Mouse (Mus musculus) MEL (cell line): ENCODE data around the gene Txndc12. TPM values are rescaled to one million over a fixed set of nuclear protein-coding genes. Genes with fewer than 3 reads are reported as not detected.

Experiments used
- DNase-seq: peaks from one replicate; pipeline ENCODE4 v3.0.0; 2011; ENCODE audit warnings: low read depth, low spot score
- H3K27ac ChIP-seq: 2 replicates; pipeline ENCODE4 v1.5.1; 2012; ENCODE audit warnings: low read depth, mild to moderate bottlenecking, control low read depth, low read length, moderate library complexity; ENCODE audit not compliant: control insufficient read depth
- H3K27me3 ChIP-seq, 2 experiments: fragments of 150-350 bp in 1 of 2; sonication (generic) in 1 of 2; 2 replicates each; pipeline ENCODE4 v1.6.1; 2012; ENCODE audit warnings: low read length in 2 of 2, mild to moderate bottlenecking in 2 of 2, improper control_type of control experiment in 1 of 2, moderate library complexity in 1 of 2; ENCODE audit not compliant: insufficient read depth in 2 of 2, control insufficient read depth in 1 of 2
- H3K36me3 ChIP-seq, 2 experiments: 2 replicates each; pipeline ENCODE4 v1.6.1; 2012 to 2014; ENCODE audit warnings: low read length in 2 of 2, improper control_type of control experiment in 1 of 2, inconsistent platforms in 1 of 2, mild to moderate bottlenecking in 1 of 2; ENCODE audit not compliant: insufficient read depth in 2 of 2, control insufficient read depth in 1 of 2
- H3K4me1 ChIP-seq, 2 experiments: fragments of 150-350 bp in 1 of 2; sonication (generic) in 1 of 2; 2 replicates each; pipeline ENCODE4 v1.6.1; 2012; ENCODE audit warnings: low read length in 2 of 2, improper control_type of control experiment in 1 of 2, mild to moderate bottlenecking in 1 of 2; ENCODE audit not compliant: insufficient read depth in 2 of 2, control insufficient read depth in 1 of 2
- H3K4me3 ChIP-seq, 2 experiments: fragments of 150-350 bp in 1 of 2; sonication (generic) in 1 of 2; 2 replicates each; pipeline ENCODE4 v1.5.1; 2012; ENCODE audit warnings: low read depth in 2 of 2, low read length in 2 of 2, mild to moderate bottlenecking in 2 of 2, moderate library complexity in 2 of 2, control low read depth in 1 of 2, improper control_type of control experiment in 1 of 2; ENCODE audit not compliant: control insufficient read depth in 1 of 2, insufficient read depth in 1 of 2
- H3K79me2 ChIP-seq: 2 replicates; pipeline ENCODE4 v1.6.1; 2012; ENCODE audit warnings: mild to moderate bottlenecking, low read length, moderate library complexity; ENCODE audit not compliant: control insufficient read depth, poor library complexity, insufficient read depth
- H3K9ac ChIP-seq: 2 replicates; pipeline ENCODE4 v1.6.1; 2012; ENCODE audit warnings: low read depth, mild to moderate bottlenecking, control low read depth, low read length, moderate library complexity; ENCODE audit not compliant: control insufficient read depth, poor library complexity, severe bottlenecking
- H3K9me3 ChIP-seq: fragments of 150-350 bp; sonication (generic); replicated peaks from 2 replicates; pipeline ENCODE4 v1.6.1; 2012; ENCODE audit warnings: mild to moderate bottlenecking, low read length, improper control_type of control experiment, moderate library complexity; ENCODE audit not compliant: insufficient read depth
- BHLHE40 ChIP-seq: IDR thresholded peaks from 2 replicates; pipeline ENCODE4 v1.6.1; 2012; ENCODE audit warnings: low read depth, mild to moderate bottlenecking, inconsistent platforms, low read length, improper control_type of control experiment, borderline replicate concordance
- CHD2 ChIP-seq: IDR thresholded peaks from 2 replicates; pipeline ENCODE4 v1.6.1; 2011; ENCODE audit warnings: low read length, improper control_type of control experiment
- CTCF ChIP-seq, 3 experiments: IDR thresholded peaks in 2 of 3; conservative IDR thresholded peaks in 1 of 3; 2 replicates each; pipeline ENCODE4 v1.5.1; 2011 to 2012; ENCODE audit warnings: low read length in 3 of 3, low read depth in 2 of 3, mild to moderate bottlenecking in 2 of 3, improper control_type of control experiment in 1 of 3, inconsistent platforms in 1 of 3, mixed read lengths in 1 of 3, moderate library complexity in 1 of 3; ENCODE audit not compliant: control insufficient read depth in 1 of 3, insufficient read depth in 1 of 3, poor library complexity in 1 of 3, severe bottlenecking in 1 of 3
- E2F4 ChIP-seq: IDR thresholded peaks from 2 replicates; pipeline ENCODE4 v1.6.1; 2011; ENCODE audit warnings: low read depth, low read length, improper control_type of control experiment, borderline replicate concordance
- ELF1 ChIP-seq: IDR thresholded peaks from 2 replicates; pipeline ENCODE4 v1.6.1; 2014; ENCODE audit warnings: low read depth, mild to moderate bottlenecking, inconsistent platforms, low read length, improper control_type of control experiment, moderate library complexity
- EP300 ChIP-seq, 2 experiments: IDR thresholded peaks; 2 replicates each; pipeline ENCODE4 v1.6.1; 2011; ENCODE audit warnings: improper control_type of control experiment in 2 of 2, low read length in 2 of 2, low read depth in 1 of 2, mild to moderate bottlenecking in 1 of 2
- ETS1 ChIP-seq: IDR thresholded peaks from 2 replicates; pipeline ENCODE4 v1.6.1; 2012; ENCODE audit warnings: low read depth, mild to moderate bottlenecking, inconsistent platforms, low read length, improper control_type of control experiment, moderate library complexity
- GABPA ChIP-seq: IDR thresholded peaks from 2 replicates; pipeline ENCODE4 v1.6.1; 2012; ENCODE audit warnings: low read depth, mild to moderate bottlenecking, inconsistent platforms, low read length, improper control_type of control experiment, moderate library complexity
- GATA1 ChIP-seq: IDR thresholded peaks from 2 replicates; pipeline ENCODE4 v1.6.1; 2011; ENCODE audit warnings: low read depth, low read length, improper control_type of control experiment
- HCFC1 ChIP-seq: IDR thresholded peaks from 2 replicates; pipeline ENCODE4 v1.6.1; 2012; ENCODE audit warnings: low read depth, mild to moderate bottlenecking, inconsistent platforms, low read length, improper control_type of control experiment, moderate library complexity
- JUND ChIP-seq: IDR thresholded peaks from 2 replicates; pipeline ENCODE4 v1.6.1; 2011; ENCODE audit warnings: low read depth, mild to moderate bottlenecking, improper control_type of control experiment, low read length
- KAT2A ChIP-seq: conservative IDR thresholded peaks from 2 replicates; pipeline ENCODE4 v1.6.1; 2012; ENCODE audit warnings: low read depth, low read length, improper control_type of control experiment, inconsistent platforms
- MAFK ChIP-seq: IDR thresholded peaks from 2 replicates; pipeline ENCODE4 v1.6.1; 2011; ENCODE audit warnings: low read depth, mild to moderate bottlenecking, low read length, improper control_type of control experiment, borderline replicate concordance
- MAX ChIP-seq: IDR thresholded peaks from 2 replicates; pipeline ENCODE4 v1.6.1; 2011; ENCODE audit warnings: low read length, improper control_type of control experiment
- MAZ ChIP-seq: IDR thresholded peaks from 2 replicates; pipeline ENCODE4 v1.6.1; 2012; ENCODE audit warnings: low read depth, mild to moderate bottlenecking, inconsistent platforms, low read length, improper control_type of control experiment
- MEF2A ChIP-seq: IDR thresholded peaks from 2 replicates; pipeline ENCODE4 v1.6.1; 2014; ENCODE audit warnings: low read depth, mild to moderate bottlenecking, inconsistent platforms, low read length, improper control_type of control experiment; ENCODE audit not compliant: poor library complexity, insufficient replicate concordance, severe bottlenecking; ENCODE audit errors: extremely low read depth
- MXI1 ChIP-seq: IDR thresholded peaks from 2 replicates; pipeline ENCODE4 v1.6.1; 2011; ENCODE audit warnings: mild to moderate bottlenecking, low read depth, low read length, improper control_type of control experiment
- MYB ChIP-seq: IDR thresholded peaks from 2 replicates; pipeline ENCODE4 v1.6.1; 2011; ENCODE audit warnings: mild to moderate bottlenecking, low read depth, low read length, improper control_type of control experiment
- MYC ChIP-seq: IDR thresholded peaks from 2 replicates; pipeline ENCODE4 v1.6.1; 2011; ENCODE audit warnings: low read depth, mild to moderate bottlenecking, low read length, improper control_type of control experiment, moderate library complexity
- NELFE ChIP-seq: IDR thresholded peaks from 2 replicates; pipeline ENCODE4 v1.6.1; 2011; ENCODE audit warnings: low read depth, low read length, improper control_type of control experiment
- NRF1 ChIP-seq: IDR thresholded peaks from 2 replicates; pipeline ENCODE4 v1.6.1; 2014; ENCODE audit warnings: low read depth, mild to moderate bottlenecking, inconsistent platforms, low read length, improper control_type of control experiment, moderate library complexity; ENCODE audit not compliant: poor library complexity, insufficient read depth, severe bottlenecking
- POLR2A ChIP-seq, 2 experiments: IDR thresholded peaks; 2 replicates each; pipeline ENCODE4 v1.6.1; 2011 to 2012; ENCODE audit warnings: low read length in 2 of 2, mild to moderate bottlenecking in 2 of 2, control low read depth in 1 of 2, improper control_type of control experiment in 1 of 2, low read depth in 1 of 2, moderate library complexity in 1 of 2; ENCODE audit not compliant: control insufficient read depth in 1 of 2, insufficient read depth in 1 of 2, poor library complexity in 1 of 2
- POLR2AphosphoS2 ChIP-seq: IDR thresholded peaks from 2 replicates; pipeline ENCODE4 v1.6.1; 2011; ENCODE audit warnings: low read length, improper control_type of control experiment
- POLR2AphosphoS5 ChIP-seq: IDR thresholded peaks from 2 replicates; pipeline ENCODE4 v1.6.1; 2012; ENCODE audit warnings: low read depth, borderline replicate concordance, mild to moderate bottlenecking, inconsistent platforms, low read length, moderate library complexity, mixed read lengths
- RAD21 ChIP-seq: IDR thresholded peaks from 2 replicates; pipeline ENCODE4 v1.6.1; 2011; ENCODE audit warnings: mild to moderate bottlenecking, low read depth, low read length, improper control_type of control experiment
- RCOR1 ChIP-seq: IDR thresholded peaks from 2 replicates; pipeline ENCODE4 v1.6.1; 2012; ENCODE audit warnings: low read depth, mild to moderate bottlenecking, inconsistent platforms, low read length, improper control_type of control experiment
- SIN3A ChIP-seq: IDR thresholded peaks from 2 replicates; pipeline ENCODE4 v1.6.1; 2012; ENCODE audit warnings: low read length, improper control_type of control experiment, inconsistent platforms
- SMC3 ChIP-seq: IDR thresholded peaks from 2 replicates; pipeline ENCODE4 v1.6.1; 2011; ENCODE audit warnings: low read depth, low read length, improper control_type of control experiment
- TAL1 ChIP-seq: IDR thresholded peaks from 2 replicates; pipeline ENCODE4 v1.6.1; 2012; ENCODE audit warnings: mild to moderate bottlenecking, inconsistent platforms, low read length, moderate library complexity, mixed read lengths
- TBP ChIP-seq: IDR thresholded peaks from 2 replicates; pipeline ENCODE4 v1.8.0; 2011; ENCODE audit warnings: low read depth, low read length, improper control_type of control experiment
- TCF12 ChIP-seq: IDR thresholded peaks from 2 replicates; pipeline ENCODE4 v1.6.1; 2014; ENCODE audit warnings: low read depth, mild to moderate bottlenecking, inconsistent platforms, low read length, improper control_type of control experiment, moderate library complexity
- UBTF ChIP-seq: IDR thresholded peaks from 2 replicates; pipeline ENCODE4 v1.6.1; 2012; ENCODE audit warnings: low read depth, mild to moderate bottlenecking, inconsistent platforms, low read length, improper control_type of control experiment, moderate library complexity, borderline replicate concordance; ENCODE audit not compliant: insufficient read depth
- USF1 ChIP-seq: IDR thresholded peaks from 2 replicates; pipeline ENCODE4 v1.6.1; 2014; ENCODE audit warnings: low read depth, mild to moderate bottlenecking, inconsistent platforms, low read length, improper control_type of control experiment, moderate library complexity
- USF2 ChIP-seq, 2 experiments: IDR thresholded peaks; 2 replicates each; pipeline ENCODE4 v1.6.1; 2011 to 2012; ENCODE audit warnings: improper control_type of control experiment in 2 of 2, low read length in 2 of 2, borderline replicate concordance in 1 of 2, inconsistent platforms in 1 of 2, low read depth in 1 of 2, mild to moderate bottlenecking in 1 of 2; ENCODE audit not compliant: insufficient read depth in 1 of 2
- ZC3H11A ChIP-seq: IDR thresholded peaks from 2 replicates; pipeline ENCODE4 v1.6.1; 2012; ENCODE audit warnings: low read depth, mild to moderate bottlenecking, inconsistent platforms, low read length, improper control_type of control experiment
- ZKSCAN1 ChIP-seq: IDR thresholded peaks from 2 replicates; pipeline ENCODE4 v1.6.1; 2012; ENCODE audit warnings: low read depth, mild to moderate bottlenecking, inconsistent platforms, low read length, improper control_type of control experiment, moderate library complexity
- ZMIZ1 ChIP-seq: IDR thresholded peaks from 2 replicates; pipeline ENCODE4 v1.6.1; 2012; ENCODE audit warnings: low read depth, mild to moderate bottlenecking, inconsistent platforms, low read length, improper control_type of control experiment, moderate library complexity
- ZNF384 ChIP-seq: IDR thresholded peaks from 2 replicates; pipeline ENCODE4 v1.6.1; 2012; ENCODE audit warnings: low read depth, mild to moderate bottlenecking, inconsistent platforms, low read length, improper control_type of control experiment
- polyA plus RNA-seq, 2 experiments: library from polyadenylated mRNA; stranded (reverse) in 1 of 2; unstranded in 1 of 2; fragments of >175 nt in 1 of 2; fragments of >200 nt in 1 of 2; gene quantifications; 2 replicates each; pipeline versions ENCODE4 v1.2.1 to v1.2.4; 2012; ENCODE audit warnings: low replicate concordance in 2 of 2, low read depth in 1 of 2; ENCODE audit not compliant: insufficient read length in 2 of 2, insufficient read depth in 1 of 2, missing spikeins in 1 of 2
- total RNA-seq: library from RNA; depleted of rRNA; stranded (reverse); fragments of 300-350 nt; gene quantifications from 2 replicates; pipeline ENCODE4 v1.2.3, GENCODE M21; 2012

Gene Txndc12
- total and polyA plus RNA-seq, 3 experiments, result 14.9 to 145 (median 47.4) TPM

GRCm38 (mm10) chr4:108833828-108834114 lies 630 bp upstream of the Txndc12 start:
- peak overlapping the region; percentile 96 for H3K27ac ChIP-seq
- H3K4me3 ChIP-seq, result peak overlapping the region; percentile 79 to 88
- DNase-seq, result no peak
- H3K9ac ChIP-seq, result peak overlapping the region; percentile 76
- H3K27me3 ChIP-seq, result no peaks in the 10 kb centered on the region
- H3K4me1 ChIP-seq, result peaks cover 5 to 9% of the 10 kb centered on the region in 2 experiments
- H3K79me2 ChIP-seq, result peaks cover 33% of the 10 kb centered on the region
- no peaks in the 10 kb centered on the region for H3K9me3 ChIP-seq
- H3K36me3 ChIP-seq, result peaks cover 0 to 24% of the 10 kb centered on the region in 2 experiments; a peak in 2 of 4 replicates
- TF ChIP-seq TAL1, result no peak
- no peak for TF ChIP-seq RAD21
- no peak for TF ChIP-seq ZC3H11A
- TF ChIP-seq HCFC1, result no peak
- TF ChIP-seq GABPA, result 0 out of 2 replicates have a peak, but pooled peaks have one; percentile 43
- TF ChIP-seq ZMIZ1, result no peak
- TF ChIP-seq JUND, result 0 out of 2 replicates have a peak, but pooled peaks have one; percentile 24
- no peak for TF ChIP-seq ELF1
- no peak for TF ChIP-seq BHLHE40
- no peak for TF ChIP-seq E2F4
- no peak for TF ChIP-seq UBTF
- TF ChIP-seq MYB, result peak; percentile 55; the same call in 1 of the 2 replicates
- TF ChIP-seq USF1, result no peak
- no peak for TF ChIP-seq MYC
- TF ChIP-seq POLR2AphosphoS2, result no peak
- no peak for TF ChIP-seq SIN3A
- TF ChIP-seq MXI1, result peak; percentile 59; the same call in 1 of the 2 replicates
- 0 out of 2 replicates have a peak, but pooled peaks have one; percentile 15 for TF ChIP-seq RCOR1
- TF ChIP-seq NRF1, result no peak
- peak in 1 of 2 experiments; percentile 22; a peak in 2 of 4 replicates for TF ChIP-seq POLR2A (IDR thresholded peaks at IDR 0.05; ENCODE audit: control insufficient read depth in 1 of 2, insufficient read depth in 1 of 2, low read depth in 1 of 2, low read length in 2 of 2, poor library complexity in 1 of 2)
- TF ChIP-seq MAFK, result no peak
- TF ChIP-seq ZKSCAN1, result 0 out of 2 replicates have a peak, but pooled peaks have one; percentile 42
- TF ChIP-seq MEF2A, result no peak
- TF ChIP-seq ETS1, result no peak
- peak; percentile 7 for TF ChIP-seq MAX
- no peak for TF ChIP-seq ZNF384
- TF ChIP-seq TCF12, result no peak
- TF ChIP-seq SMC3, result no peak
- TF ChIP-seq NELFE, result 0 out of 2 replicates have a peak, but pooled peaks have one; percentile 48
- no peak for TF ChIP-seq TBP
- TF ChIP-seq KAT2A, result peak; percentile 49; the same call in 1 of the 2 replicates
- no peak for TF ChIP-seq MAZ
- TF ChIP-seq USF2 (IDR thresholded peaks at IDR 0.05; ENCODE audit: borderline replicate concordance in 1 of 2, insufficient read depth in 1 of 2, low read depth in 1 of 2, low read length in 2 of 2), result no peak
- peak; percentile 31 for TF ChIP-seq CHD2
- 0 out of 2 replicates have a peak, but pooled peaks have one; percentile 83 for TF ChIP-seq POLR2AphosphoS5
- no peak for TF ChIP-seq CTCF (IDR thresholded peaks at IDR 0.05 in 2 of 3, conservative IDR thresholded peaks at IDR 0.05 in 1 of 3; ENCODE audit: control insufficient read depth in 1 of 3, insufficient read depth in 1 of 3, low read depth in 2 of 3, low read length in 3 of 3, poor library complexity in 1 of 3, severe bottlenecking in 1 of 3)
- peak; percentile 12 to 29; a peak in 1 of 4 replicates for TF ChIP-seq EP300 (IDR thresholded peaks at IDR 0.05; ENCODE audit: low read depth in 1 of 2, low read length in 2 of 2)
- no peak for TF ChIP-seq GATA1
